Mouse (Mus musculus) cortical plate, adult 2 months (tissue): Measurements from ENCODE around the gene Ywhae.

Source experiments
- CTCF ChIP-seq: fragments of 200-500 bp; IDR thresholded peaks from 2 replicates; pipeline ENCODE4 v1.5.1; 2011; ENCODE audit warnings: mild to moderate bottlenecking, control low read depth, low read length; ENCODE audit not compliant: insufficient read depth; ENCODE audit errors: extremely low read depth
- POLR2A ChIP-seq: fragments of 200-500 bp; IDR thresholded peaks from 2 replicates; pipeline ENCODE4 v1.6.1; 2011; ENCODE audit warnings: mild to moderate bottlenecking, low read length, control low read depth; ENCODE audit not compliant: insufficient read depth; ENCODE audit errors: extremely low read depth

DNA sequence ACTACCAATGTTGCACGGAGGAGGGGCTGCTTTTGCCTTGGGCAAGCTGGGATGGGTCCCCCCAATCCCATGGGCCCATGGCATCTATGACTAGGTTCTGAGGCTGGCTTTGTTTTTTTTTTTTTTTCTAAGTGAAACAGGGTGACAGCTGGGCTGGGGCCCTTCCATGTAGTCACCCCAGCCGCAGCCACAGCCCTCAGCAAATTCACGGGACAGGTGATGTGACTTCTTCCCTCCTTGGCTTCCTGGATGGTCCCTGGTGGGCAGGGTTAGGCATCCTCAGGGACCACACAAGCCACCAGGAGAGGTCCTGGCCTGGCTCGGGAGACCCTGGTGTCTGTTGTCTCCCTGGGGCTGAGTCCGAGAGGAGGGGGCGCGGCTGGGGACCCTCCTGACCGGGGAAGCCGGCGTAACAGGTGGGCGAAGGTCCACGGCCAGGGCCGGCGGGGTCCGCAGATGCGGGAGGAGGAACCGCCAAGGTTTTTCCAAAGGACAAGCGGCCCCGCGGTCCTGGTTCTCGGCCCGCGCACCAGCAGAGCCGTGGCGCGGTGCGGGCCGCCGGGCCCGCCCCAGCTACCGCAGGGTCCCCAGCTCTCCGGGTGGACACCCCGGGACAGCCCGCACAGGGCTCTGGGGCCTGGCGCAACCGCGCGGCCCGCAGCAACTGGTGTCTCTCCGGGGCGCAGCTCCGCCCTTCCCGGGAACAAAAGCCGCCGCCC lies 62.1 kb downstream of the Ywhae start:
- TF ChIP-seq CTCF (no peak), POLR2A (no peak)
